Mouse (Mus musculus): Measurements from ENCODE around the gene Adamtsl1.
A peak's percentile ranks its signal among the peaks of the same experiment; 100 is the strongest.

Adamtsl1 gene

DNA sequence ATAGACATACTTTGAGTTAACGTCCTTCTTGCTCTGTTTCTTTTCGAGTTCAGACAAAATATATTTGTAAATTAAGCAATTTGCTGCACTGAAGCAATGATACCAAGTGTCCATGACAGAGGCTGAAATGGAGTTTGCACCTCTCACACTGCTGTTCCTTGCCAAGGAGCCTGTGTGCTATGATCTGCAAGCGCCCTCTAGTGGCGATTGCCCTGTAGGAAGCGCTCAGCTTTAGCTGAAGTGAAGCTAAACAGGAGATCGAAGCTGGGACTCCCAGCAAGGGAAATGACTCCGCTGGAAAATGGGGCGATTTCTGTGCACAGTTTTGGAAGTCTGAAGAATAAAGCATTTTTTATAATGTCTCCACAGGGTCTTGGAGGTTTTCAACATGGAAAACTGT is 287.8 kb downstream of the Adamtsl1 start:
- DNase-seq (ENCODE audit: low spot score): peak; percentile 80

DNA sequence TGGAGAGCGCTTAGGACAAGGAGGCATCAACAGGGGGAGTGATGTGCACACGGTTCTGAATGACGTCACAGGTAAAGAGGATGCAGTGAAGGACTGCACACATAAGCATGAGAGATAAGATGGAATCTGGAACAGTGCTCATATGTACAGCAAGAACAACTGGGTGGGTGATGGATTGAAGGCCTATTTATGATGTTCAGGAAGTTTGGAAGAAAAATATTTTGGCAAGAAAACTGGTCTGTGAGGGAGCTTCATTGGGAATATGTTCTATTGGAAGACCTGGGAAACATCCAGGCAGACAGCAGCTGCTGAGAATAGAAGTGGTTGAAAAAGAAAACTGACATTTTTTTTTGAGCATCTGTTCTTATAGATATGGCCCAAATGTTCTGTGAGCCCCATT is 300.4 kb downstream of the Adamtsl1 start:
- DNase-seq (ENCODE audit: low spot score): no peak

DNA sequence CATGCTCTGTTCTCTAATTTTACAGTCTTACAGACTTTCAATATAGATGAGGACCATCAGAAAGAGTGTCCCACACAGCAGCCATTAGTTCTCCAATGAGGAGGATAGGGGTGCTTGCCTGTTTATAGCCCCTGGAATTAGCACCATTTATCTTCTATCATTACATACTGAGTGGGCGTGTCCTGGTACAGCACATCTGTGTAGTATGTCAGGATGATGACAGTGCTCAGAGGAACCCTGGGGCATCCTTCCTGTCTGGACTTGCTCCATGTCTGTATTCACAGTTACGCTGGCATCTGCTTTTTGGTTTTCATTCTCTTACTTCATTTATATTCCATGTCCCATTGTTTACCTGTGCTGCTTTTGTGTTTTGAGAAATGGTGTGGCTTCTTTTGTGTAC is 304.5 kb downstream of the Adamtsl1 start:
- DNase-seq (ENCODE audit: low spot score): no peak

DNA sequence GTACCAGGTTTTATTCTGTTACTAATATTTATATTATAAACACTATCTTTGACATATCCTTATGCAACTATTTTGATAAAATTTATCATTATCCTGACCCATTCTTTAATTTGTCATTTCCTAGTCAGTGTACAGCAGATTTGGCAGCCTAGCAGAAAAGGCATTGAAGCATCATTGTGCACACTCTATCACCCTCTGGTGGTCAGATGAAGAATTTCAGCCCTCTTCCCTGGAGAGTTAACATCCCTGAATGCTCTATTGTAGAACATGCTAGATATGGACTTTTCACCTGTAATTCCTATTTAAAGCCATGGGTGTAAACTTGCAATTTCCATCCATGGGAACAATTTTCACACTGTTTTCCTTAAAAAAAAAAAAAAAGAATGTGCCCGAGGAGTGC is 305.2 kb downstream of the Adamtsl1 start:
- DNase-seq (ENCODE audit: low spot score): peak; percentile 31

DNA sequence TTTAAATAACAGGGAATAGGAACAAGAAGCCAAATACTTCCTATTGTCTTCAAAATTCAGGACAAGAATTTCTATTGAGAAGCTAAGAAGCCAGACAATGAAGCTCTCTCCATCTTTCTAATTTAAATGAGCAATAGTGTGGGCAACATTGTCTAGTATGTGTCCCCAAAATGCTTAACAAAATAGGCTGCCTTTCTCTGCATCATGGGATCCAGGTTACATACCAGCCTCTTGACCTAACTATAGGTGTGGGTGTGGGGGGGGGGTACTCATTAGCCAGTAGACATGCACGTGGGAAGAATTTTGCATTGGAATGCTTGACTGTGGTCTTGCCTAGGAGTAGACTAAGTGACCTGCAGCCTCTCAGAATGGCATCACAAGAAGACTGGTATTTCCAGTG is 305.9 kb downstream of the Adamtsl1 start:
- no peak for DNase-seq (ENCODE audit: low spot score)

DNA sequence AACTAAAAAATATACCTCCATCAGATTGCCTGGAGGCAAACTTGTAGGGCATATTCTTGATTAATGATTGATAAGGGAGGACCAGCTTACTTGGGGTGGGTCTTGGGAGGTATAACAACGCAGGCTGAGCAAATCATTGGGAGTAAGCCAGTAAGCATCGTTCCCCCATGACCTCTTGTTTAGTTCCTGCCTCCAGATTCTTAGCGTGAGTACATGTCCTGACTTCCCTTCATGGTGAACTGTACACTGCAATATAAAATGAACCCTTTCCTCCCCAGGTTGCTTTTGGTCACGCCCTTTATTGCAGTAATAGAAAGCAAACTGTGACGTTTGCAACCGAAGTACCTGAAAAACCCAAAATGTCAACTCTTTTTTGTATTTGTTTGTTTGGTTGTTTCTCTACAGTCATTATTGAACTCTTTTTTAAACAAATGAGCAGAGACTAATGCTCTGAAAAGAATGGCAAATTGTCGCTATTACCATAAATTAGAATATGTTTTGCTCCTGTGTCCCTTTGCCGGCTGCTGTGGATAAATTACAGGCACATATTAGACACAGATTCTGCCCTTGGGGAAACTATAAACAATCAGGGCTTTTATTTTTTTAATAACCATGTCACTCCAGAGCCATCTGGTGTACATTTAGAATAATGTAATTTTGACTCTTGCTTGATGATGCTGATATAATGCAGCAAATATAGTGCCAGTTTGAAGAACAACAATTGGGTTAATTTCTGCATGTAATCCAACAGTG is 310.2 kb downstream of the Adamtsl1 start:
- DNase-seq (ENCODE audit: low spot score): no peak

DNA sequence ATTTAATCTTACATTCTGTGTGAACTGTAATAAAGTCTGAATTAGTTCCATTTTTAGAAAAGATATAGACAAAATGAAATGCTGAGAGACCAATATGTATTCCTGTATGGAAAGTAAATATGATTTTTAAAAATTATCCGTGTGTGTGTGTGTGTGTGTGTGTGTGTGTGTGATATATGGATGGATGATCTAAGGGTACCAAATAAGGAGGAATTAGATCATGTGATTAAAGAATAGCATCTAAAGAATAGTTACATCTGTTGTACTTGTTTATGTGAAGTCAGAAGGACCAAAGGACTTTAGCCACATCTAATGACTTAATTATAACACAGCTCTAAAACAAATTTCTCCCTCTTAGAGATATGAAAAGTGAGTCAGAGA is 310.7 kb downstream of the Adamtsl1 start:
- no peak for DNase-seq (ENCODE audit: low spot score)

DNA sequence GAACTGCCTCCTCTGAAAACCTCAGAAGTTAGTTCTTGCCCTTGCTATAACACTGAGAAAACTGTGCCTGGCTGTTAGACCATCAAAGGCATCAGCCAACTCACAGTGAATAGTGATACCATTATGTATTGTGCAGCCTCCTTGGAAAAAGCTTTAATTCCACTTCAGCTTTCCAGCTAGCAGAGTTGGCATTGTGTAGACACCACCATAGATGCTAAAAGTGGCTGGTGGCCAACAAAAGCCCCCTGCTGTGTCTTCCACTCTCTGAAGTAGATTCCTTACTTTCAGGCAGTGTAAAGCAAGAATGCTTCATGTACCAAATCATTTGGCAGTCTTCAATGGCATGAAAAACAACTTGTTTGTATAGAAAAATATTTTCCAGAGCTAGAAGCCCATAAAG is 323.1 kb downstream of the Adamtsl1 start:
- DNase-seq (ENCODE audit: low spot score): no peak

DNA sequence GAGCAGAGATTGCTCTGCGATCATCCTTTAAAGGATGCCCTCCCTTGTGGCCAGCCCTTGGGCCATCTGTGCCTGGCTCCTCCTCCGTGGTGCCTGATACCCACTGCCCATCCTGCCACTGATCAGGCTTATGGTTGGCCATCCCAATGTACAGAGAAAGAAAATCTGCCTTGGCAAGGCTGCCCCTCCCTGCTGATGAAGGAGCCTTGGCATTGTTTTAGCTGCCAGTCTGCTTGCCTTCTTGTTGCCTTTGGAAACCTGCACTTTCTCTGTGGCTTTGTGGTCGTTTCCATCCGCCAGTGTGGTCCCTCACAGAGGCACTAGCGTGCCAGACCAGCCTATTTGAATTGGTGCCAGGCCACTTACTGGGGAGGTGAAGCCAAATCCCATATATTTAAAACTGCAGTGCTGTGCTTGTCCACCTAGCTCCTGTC is 323.6 kb downstream of the Adamtsl1 start:
- no peak for DNase-seq (ENCODE audit: low spot score)

DNA sequence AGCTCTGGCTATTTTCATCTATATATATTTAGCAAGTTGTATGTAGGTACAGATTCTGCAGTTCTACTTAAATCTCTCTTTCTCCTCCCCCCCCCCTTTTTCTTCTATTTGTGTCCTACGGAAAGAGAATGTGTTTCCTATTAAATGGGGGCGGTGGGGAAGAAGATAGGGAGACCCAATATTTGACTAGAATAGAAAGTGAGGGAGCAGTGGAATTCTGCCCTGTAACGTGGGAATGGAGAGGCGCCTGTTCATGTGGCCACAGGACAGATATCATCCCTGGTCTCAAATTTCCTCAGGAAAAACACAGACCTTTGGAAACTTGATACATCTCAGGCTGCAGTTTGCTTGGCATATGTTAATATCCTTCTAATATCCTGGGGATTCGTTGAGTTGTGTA is 324.1 kb downstream of the Adamtsl1 start:
- DNase-seq (ENCODE audit: low spot score): no peak

DNA sequence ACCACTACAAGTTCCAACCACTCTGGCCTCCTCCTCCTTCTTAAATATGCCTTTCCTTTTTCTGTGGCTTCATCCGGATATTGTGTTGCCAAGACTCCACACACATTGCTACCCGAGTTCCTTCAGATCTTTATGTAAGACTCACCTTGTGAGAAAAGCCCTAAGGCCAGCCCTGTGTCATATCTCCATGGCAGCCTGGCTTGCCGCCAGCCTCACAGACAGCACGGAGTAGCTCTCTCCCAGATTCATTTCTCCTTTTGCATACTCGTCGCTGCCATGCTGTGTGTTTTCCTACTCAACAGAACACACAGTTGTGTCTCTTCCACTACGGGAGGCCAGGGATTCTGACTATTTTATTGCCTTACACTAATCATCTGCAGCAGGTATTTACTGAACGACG is 328.1 kb downstream of the Adamtsl1 start:
- no peak for DNase-seq (ENCODE audit: low spot score)

DNA sequence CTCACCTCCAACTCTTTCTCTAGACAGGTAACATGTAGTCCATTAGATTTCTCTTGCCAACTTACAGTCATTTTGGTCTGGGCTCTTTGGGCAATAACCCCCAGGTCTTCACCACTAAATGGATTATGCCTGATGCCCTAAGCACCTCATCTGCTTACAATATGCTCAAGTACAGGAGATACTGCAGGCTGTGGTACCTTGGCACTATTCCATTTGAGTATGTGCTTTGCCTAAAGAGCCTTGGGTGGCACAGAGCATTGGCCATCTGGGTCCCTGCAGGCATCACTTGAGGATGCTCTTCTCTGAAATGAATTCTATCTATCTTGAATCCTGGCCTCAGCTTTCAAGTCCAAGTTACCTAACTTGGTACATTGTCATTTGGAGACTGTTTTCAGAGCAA is 330.4 kb downstream of the Adamtsl1 start:
- DNase-seq (ENCODE audit: low spot score): no peak

DNA sequence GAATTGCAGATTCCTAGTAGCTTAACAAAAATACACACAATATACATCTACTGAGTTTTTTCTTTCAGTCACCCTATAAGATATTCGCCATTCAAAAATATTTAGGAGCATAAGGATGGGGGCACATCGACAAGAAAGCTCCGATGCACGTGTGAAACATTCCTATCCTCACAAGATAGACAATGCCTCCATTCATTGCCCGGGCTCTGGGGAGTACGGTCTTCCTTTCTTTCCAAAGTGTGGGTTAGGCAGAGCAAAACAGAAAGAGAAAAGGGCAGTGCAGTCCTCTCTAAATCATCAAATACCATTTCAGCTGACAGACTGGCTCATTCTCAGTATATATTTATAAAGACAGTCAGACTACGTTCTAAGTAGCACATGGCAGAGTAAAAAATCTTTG is 332.0 kb downstream of the Adamtsl1 start:
- DNase-seq (ENCODE audit: low spot score): no peak

DNA sequence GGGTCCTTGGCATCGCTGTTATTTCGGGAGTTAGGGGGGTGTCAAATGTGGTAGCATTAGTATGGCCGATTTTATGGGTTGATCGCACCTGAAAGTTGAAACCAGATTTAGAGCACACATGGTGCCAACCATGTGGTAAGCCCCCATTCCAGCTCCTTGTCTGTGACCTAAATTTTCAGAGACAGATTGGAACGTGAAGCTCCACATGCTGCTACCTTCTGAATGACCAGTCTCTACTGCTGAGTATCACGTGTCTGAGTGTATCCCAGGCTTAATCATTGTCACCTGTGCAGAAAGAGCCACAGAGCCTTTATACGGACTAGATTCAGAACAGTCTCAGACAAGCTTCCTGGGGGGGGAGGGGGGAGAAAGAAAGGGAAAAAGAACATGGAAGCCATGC is 339.4 kb downstream of the Adamtsl1 start:
- DNase-seq (ENCODE audit: low spot score): no peak

DNA sequence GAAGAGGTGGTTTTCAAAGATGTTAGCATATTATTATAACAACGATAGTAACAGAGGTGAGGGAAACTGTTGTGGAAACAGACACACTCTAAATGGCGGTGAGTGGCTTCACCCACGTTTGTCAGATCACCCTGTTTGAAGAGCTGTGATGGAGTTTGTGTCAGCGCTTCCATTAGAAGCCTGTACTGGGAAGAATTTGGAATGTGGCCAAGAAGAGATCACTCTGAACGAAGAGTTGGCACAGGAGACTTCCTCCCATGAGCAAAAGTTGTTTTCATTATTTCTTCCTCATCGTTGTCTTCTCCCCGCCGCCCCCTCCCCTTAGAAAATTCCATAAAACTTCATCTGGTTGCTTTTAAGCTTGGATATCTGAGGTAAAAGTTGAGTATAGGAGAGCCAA is 340.5 kb downstream of the Adamtsl1 start:
- DNase-seq (ENCODE audit: low spot score): no peak

DNA sequence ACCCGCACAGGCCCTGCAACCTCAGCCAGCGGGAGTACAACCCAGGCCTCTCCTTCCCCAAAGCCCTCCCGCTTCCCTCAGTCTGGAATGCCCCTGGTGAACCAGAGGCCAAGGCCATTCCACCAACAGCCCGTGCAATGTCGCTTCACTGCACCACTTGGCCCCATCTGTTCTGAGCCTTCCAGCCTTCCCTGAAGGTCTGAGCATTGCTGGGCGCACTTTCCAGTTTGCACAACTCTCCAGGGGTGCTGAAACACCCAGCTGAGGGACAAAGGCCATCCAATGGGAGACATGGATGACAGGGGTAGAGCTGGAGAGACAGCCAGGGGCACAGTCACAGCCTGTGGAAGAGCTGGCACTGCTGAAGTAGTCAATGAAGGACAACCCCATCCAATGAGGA is 365.4 kb downstream of the Adamtsl1 start:
- DNase-seq (ENCODE audit: low spot score): no peak

DNA sequence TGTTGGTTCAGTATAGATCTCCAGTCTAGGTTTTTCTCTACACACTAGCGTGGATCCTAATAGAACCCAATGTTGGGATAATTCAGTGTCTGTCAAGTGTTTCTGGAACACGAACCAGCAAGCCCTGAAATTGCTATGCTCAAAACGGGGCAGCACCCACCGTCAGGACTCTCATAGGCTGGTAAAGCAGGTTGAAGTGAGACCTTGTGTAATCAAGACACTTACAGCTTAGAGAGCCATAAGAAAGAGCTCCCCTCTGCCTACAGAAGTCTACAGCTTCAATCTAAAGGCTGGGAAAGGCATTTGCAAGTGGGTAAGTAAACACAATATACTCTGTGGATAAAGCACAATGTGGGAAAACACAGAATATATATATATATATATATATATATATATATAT is 367.3 kb downstream of the Adamtsl1 start:
- DNase-seq (ENCODE audit: low spot score): no peak

DNA sequence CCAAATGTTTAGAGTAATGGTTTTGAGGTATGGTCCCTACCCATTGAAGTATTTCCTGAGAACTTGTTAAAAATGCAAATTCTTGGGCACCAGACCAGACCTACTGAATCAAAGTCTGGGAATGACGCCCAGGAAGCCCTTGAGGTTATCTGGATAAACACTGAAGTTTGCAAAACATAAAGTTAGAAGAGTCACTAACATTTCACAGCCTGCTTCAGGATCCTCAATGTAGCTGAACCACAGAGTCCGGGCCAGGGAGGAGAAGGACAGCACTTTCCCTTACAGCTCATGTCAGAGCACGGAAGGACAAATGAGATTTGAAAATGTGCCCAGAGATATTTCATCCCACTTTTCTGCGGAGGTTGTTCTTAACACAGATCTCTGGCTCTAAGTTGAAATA is 370.1 kb downstream of the Adamtsl1 start:
- DNase-seq (ENCODE audit: low spot score): no peak

DNA sequence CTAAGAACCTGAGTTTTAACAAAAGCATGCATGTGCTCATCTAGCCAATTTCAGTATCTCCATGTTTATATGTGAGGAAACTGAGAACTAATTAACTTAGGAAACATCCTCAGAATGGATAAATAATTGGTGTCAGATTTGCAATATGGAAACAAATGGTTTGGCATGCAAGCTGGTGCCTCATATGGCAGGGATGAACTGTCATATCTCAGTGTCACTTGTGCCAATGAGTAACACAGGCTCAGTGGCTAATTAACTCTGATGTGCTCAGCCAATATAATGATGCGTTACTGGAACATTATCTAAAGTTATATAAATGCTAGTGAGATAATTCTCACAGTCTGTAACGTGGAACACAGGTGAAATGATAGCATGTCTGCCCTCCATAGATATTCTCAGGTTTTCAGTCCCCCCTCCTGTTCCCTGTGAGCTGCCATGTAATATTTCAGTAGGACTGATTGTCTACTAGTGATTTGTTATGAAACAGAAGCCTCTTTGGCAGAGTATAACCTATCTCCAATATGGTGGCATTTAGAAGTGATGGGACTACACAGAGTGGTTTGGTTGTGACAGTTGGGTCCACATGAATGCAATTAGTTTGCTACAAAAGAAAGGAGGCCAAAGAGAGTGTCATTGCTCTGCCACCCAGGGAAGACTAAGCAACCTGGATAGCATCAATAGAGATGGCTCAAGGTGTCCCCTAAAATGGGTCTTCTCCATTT is 376.1 kb downstream of the Adamtsl1 start:
- no peak for DNase-seq (ENCODE audit: low spot score)

DNA sequence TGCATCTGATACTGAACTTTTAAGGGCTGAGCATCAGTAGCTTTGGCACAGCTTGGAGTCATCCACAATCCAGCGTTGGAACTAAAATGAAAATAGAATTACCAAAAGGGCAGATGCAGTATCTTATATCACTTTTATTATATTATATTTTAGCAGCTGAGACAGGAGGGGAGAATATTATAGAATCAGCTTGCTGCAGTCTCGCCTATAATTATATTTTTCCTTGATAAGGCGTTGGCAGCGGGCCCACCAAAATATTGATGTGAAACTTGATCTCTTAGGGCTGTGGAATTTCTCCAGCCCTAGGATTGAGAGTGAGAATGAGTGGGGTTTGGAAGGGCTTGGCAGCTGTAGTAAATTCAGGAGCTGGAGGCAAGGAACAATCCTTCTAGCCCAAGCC is 387.3 kb downstream of the Adamtsl1 start:
- no peak for DNase-seq (ENCODE audit: low spot score)

DNA sequence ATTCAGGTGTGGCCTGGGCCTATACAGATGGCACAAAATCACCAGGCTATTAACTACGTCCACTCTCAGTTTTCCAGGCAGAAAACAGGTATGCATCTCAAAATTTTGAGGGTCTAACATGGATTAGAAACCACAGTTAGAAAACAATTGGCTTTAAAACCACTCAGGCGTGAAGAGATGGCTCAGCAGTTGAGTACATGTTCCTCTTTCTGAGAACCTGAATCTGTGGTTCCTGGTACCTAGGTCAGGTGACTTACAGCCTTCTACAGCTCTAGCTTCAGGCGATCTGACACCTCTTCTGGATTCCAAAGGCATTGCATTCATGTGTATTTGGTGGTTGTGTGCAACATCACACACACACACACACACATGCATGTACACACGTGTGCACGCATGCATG is 390.2 kb downstream of the Adamtsl1 start:
- DNase-seq (ENCODE audit: low spot score): no peak

DNA sequence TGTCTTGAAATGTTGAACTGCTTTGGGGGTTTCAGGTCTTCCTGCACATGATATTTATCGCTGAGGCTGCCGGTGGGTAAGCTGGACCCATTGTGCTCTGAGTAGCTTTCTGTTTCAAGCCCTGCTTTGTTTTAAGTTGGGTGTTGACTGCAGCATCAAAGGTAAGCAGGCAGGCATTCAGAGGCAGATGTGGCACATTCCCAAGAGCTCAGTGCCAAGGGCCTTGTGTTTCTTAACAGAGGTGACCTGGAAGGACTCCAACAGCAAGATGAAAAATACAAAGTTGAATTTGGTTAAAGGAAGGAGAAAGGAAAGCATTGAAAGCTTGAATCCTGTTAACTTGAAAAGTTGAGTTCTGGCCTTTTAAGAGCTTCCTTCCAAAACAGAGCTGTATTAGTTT is 402.1 kb downstream of the Adamtsl1 start:
- DNase-seq (ENCODE audit: low spot score): no peak

DNA sequence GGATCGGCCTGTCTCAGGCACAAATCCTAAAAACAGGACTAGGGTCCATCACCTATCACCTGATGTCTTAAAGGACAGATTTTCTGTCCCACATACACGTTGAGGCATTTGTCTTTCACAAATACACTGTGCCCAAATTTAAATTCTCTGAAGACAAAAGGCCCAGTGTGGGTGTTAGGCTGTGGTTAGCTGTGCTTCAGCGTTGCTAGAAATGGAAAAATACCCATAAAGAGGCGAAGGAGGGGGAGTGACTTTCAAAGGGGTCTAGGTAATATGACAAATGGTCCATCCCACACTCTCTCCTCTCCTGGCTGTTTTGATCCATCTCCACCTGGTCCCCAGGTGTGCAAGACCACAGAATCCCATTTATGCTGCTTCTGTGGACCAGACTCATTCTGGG is 404.4 kb downstream of the Adamtsl1 start:
- DNase-seq (ENCODE audit: low spot score): no peak

DNA sequence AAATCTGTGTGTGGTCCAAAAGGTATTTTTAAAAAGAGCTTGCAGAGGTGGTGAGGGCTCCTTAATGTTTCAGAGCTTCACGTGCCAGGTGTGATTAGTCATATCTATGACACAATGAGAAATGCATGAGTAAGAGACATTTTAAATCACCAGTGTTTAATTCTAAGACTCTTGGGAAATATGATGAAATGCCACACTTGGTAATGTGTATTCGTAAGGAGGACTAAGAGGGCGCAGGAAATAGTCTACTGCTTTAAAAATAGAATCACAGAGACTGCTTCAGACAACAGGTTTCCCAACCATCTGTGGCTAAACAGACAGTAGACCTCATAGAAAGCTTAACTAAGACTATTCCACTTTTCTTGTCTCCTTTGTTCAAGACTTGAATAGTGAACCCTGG is 406.5 kb downstream of the Adamtsl1 start:
- DNase-seq (ENCODE audit: low spot score): no peak
